Mouse (Mus musculus) lung, postnatal 4 days (tissue): Measurements from ENCODE around the gene Pde4dip.
A peak's percentile ranks its signal among the peaks of the same experiment; 100 is the strongest.

ENCODE experiments used
- DNase-seq, 2 experiments: peaks; one replicate each; pipeline ENCODE4 v3.0.0; 2021

Pde4dip gene

GRCm38 (mm10) chr3:97682159-97682502 is 206.4 kb downstream of the Pde4dip start:
- no peak for DNase-seq

GRCm38 (mm10) chr3:97681321-97682158 is 207.0 kb downstream of the Pde4dip start:
- DNase-seq, result peak; percentile 58 to 79

DNA sequence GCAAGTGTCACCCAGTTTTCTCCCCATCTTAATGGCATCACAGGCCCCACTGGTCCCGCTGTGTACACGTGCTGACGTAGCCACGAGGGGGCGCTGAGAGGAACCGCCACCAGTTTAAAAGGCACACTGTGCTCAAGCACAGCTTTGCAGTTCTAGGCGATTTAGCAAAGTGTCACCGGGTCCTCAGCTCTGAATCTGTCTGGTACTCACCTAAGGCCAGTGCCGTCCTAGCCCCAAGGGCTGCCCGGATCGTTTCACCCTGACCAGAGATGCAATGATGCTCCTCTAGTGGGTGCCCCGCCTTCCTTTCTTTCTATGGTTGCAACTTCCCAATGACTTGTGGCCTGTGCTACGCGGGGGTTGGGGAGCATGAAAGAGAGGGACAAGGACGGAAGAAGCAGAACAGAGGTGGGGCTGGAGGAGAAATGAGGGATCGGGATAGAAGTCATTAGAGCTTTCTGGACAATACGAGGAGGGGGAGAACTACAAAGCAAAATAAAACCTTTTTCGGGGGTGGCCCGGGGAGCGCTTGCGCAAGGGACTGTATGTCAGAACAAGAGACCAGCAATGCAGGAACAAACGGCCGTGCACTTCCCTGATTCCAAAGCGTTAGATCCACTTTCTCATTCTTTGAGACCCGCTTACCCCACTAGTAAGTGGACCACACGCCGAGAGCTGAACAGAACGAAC is 207.7 kb downstream of the Pde4dip start:
- peak; percentile 74 to 85 for DNase-seq

GRCm38 (mm10) chr3:97678416-97678815 is 210.1 kb downstream of the Pde4dip start:
- no peak for DNase-seq

DNA sequence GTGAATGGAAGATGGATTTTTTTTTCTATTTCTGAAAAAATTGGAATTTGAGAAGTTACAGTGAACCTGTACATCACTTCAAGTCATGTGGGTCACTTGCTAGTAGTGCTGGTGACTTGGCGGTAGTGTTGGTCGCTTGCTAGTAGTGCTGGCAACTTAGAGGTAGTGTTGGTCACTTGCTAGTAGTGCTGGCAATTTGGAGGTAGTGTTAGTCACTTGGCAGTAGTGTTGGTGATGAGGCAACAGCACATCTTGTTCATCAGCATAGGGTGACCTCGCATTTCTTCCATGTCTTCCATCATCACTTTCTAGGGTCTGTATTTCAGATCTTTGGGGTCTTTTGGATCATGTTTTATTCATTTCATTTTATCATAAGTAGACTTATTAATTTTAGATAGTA is 212.4 kb downstream of the Pde4dip start:
- no peak for DNase-seq

DNA sequence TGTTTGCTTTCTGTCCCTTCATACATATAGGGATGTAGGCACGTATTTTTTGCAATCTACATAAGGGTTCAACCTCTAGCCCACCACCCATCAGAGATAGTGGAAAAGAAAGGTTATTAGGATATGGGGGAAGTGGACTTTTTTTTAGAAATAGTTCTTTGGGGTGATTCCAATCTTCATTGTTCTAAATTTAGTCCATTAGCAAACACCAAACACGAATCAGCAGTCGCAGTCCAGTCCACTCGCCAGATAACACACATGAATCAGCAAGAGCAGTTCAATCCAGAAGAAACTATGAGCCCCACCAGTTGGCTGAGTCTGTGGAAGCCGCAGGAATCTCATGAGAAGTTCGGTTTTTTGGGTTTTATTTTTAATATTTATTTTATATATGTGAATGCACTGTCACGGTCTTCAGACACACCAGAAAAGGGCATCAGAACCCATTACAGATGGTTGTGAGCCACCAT is 213.8 kb downstream of the Pde4dip start, which contains the start of gene Gm17651:
Gene Gm17651 (minus strand): TSS at position 51 of the 467 bp plus-strand sequence.
- no peak for DNase-seq

DNA sequence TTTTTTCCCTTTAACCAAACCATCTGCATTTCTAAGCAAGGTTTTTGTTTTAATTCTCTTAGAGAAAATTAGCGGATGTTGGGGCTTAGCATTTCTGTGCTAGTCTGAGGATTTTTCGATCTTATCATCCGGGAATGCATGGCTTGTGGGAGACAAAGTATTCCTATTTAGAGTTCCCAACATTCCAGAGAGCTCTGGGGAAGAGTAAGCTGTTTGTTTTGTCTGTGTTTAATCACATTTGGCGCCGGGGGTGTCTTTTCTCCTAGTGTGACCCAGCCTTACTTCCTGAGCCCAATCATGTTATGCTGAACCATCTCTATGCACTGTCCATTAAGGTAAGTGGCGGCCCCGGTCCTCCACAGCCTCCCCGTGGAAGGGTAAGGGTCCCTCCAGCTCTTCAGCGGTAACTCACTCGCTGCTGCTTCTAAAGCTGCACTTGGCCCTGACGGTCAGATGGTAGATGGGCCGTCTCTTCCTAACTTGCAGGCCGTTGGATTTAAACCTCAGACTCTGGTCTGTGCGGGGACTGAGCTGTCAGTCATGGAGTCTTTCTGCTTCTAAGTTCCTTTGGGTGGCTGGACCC is 221.3 kb downstream of the Pde4dip start:
- no peak for DNase-seq

- DNase-seq, result no peak
These were observed 222.4 kb downstream of the Pde4dip start for GRCm38 (mm10) chr3:97666154-97666553.

- no peak for DNase-seq
These were observed 223.0 kb downstream of the Pde4dip start for GRCm38 (mm10) chr3:97665525-97665924.

DNA sequence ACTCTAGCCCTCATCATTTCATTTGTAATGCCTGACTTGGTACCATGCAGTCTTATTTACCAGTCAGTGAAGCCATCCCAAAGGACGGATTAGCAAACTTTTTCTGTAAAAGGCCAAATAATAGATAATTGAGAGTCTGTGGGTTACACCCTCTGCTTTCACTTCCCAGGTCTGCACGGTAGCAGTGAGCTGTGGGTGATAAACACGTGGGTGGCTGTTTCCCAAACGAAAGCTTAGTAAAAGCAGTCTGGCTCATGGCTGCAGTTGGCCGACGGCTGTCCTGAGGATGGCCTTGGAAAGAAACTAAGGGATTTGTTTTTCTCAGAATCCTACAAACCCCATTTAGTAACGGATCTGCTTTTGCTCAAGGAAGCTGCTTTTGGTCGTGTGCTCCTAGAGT is 227.3 kb downstream of the Pde4dip start:
- DNase-seq, result no peak

DNA sequence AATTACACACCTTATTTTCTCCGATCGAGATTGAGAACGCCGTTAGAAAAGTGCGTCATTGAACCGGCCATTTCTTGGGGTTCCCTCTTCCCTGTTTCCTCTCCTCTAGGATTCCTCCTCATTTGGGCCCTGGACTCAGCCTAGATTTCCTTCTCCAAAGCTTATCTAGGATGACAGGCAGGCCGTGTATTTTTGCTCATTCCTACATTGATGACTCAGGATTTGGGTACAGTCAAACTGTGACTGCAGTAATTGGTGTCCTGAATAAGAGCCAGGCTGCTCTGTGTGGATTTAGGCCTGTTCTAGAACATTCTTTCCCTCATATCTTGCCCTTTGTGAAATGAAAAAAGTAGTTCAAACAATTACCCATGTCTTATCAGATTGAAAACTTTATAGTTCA is 228.8 kb downstream of the Pde4dip start:
- DNase-seq, result no peak

- DNase-seq, result peak in 1 of 2 experiments; percentile 13
These were observed 229.9 kb downstream of the Pde4dip start for GRCm38 (mm10) chr3:97658426-97659193.

GRCm38 (mm10) chr3:97657655-97658411 is 230.7 kb downstream of the Pde4dip start, which contains the start of gene Prkab2:
Gene Prkab2, plus strand, starts transcription at chr3:97658193.
- peak; percentile 99 to 100 for DNase-seq

DNA sequence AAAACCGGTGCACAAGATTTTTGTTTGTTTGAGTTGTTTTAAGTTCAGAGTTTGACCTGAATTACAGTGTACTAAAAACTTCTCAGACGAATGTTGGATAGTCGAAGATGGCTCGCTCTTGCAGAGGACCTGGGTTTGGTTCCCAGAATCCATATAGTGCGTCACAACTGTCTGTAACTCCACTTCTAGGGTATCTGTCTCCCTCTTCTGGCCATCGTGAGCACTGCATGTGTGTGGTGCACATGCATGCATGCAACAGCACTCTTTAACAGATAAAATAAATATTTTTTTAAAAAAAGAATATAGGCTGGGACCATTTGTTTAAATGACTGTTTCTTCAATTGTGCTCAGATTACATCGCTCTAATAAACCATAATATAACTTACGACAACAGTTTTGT is 233.6 kb downstream of the Pde4dip start:
- DNase-seq, result peak in 1 of 2 experiments; percentile 39

DNA sequence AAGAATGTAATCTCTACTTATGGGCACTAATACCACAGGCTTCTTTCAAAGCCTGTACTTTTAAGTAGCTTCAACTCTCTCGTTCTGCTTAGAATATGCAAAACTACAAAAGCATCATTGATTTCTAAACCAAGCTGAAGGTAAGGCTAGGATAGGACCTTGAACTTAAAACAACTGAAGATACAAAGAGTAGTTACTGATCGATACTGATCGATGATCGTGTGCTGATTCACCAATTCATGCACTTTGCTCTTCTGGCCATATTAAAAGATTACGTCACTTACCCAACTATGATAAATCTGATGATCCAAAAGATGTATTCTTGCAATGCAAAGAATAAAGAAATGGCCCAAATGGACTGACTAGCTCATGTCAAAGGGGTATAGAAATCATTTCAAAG is 234.7 kb downstream of the Pde4dip start:
- DNase-seq, result no peak

GRCm38 (mm10) chr3:97651604-97652003 is 236.9 kb downstream of the Pde4dip start:
- DNase-seq, result no peak

- DNase-seq, result no peak
These were observed 239.0 kb downstream of the Pde4dip start for GRCm38 (mm10) chr3:97649469-97649868.

GRCm38 (mm10) chr3:97649022-97649421 is 239.5 kb downstream of the Pde4dip start:
- DNase-seq, result no peak

- DNase-seq, result no peak
These were observed 240.0 kb downstream of the Pde4dip start for GRCm38 (mm10) chr3:97648518-97648917.

GRCm38 (mm10) chr3:97642001-97642400 is 246.5 kb downstream of the Pde4dip start:
- no peak for DNase-seq

GRCm38 (mm10) chr3:97641396-97641795 is 247.1 kb downstream of the Pde4dip start:
- no peak for DNase-seq
